Mouse (Mus musculus) neural tube, embryonic 14.5 days (tissue): ENCODE results near the gene Mdm4. TPM values are rescaled to one million over a fixed set of nuclear protein-coding genes. Genes with fewer than 3 reads are reported as not detected.

Source experiments
- ATAC-seq: fragments of 200-750 bp; cut with Nextera tagmentation; 2 replicates; pipeline ENCODE4 v1.8.0; 2017; ENCODE audit warnings: low read depth, mild to moderate bottlenecking, moderate TSS enrichment, moderate library complexity
- H3K27ac ChIP-seq: fragments of 300-500 bp; sonication (generic); 2 replicates; pipeline ENCODE4 v1.5.1; 2014; ENCODE audit warnings: low read depth, mild to moderate bottlenecking, control low read depth, low read length, moderate library complexity, mixed read lengths
- H3K27me3 ChIP-seq: fragments of 300-500 bp; sonication (generic); 2 replicates; pipeline ENCODE4 v1.6.1; 2014; ENCODE audit warnings: low read length; ENCODE audit not compliant: control insufficient read depth, insufficient read depth
- H3K36me3 ChIP-seq: fragments of 300-500 bp; sonication (generic); 2 replicates; pipeline ENCODE4 v1.6.1; 2014; ENCODE audit warnings: low read length, mixed read lengths; ENCODE audit not compliant: control insufficient read depth, insufficient read depth
- H3K4me1 ChIP-seq: fragments of 300-500 bp; sonication (generic); 2 replicates; pipeline ENCODE4 v1.6.1; 2014; ENCODE audit warnings: low read length; ENCODE audit not compliant: control insufficient read depth, insufficient read depth
- H3K4me2 ChIP-seq: fragments of 300-500 bp; sonication (generic); 2 replicates; pipeline ENCODE4 v1.6.1; 2014; ENCODE audit warnings: mild to moderate bottlenecking, low read depth, low read length, control low read depth
- H3K4me3 ChIP-seq: fragments of 300-500 bp; sonication (generic); 2 replicates; pipeline ENCODE4 v1.5.1; 2014; ENCODE audit warnings: low read depth, low read length, control low read depth, mixed read lengths
- H3K9ac ChIP-seq: fragments of 300-500 bp; sonication (generic); replicated peaks from 2 replicates; pipeline ENCODE4 v1.6.1; 2014; ENCODE audit warnings: low read depth, mild to moderate bottlenecking, control low read depth, low read length, mixed read lengths
- H3K9me3 ChIP-seq: fragments of 300-500 bp; sonication (generic); 2 replicates; pipeline ENCODE4 v1.6.1; 2016; ENCODE audit warnings: low read length; ENCODE audit not compliant: control insufficient read depth
- WGBS: fragments of 180-500 bp; shearing (Covaris S2); extraction: QIAGEN DNeasy Blood & Tissue Kit; methylation state at CpG from one replicate; pipeline ENCODE4 v1.1.7; 2014; 5-methylcytosine and 5-hydroxymethylcytosine counted together
- polyA plus RNA-seq: library from polyadenylated mRNA; unstranded; fragments of >200 nt; fragmentation: Nextera tagmentation; extraction: Ambion mirVana; gene quantifications from 2 replicates; pipeline ENCODE4 v1.2.1, GENCODE M21; 2014

Mdm4 gene
- polyA plus RNA-seq, 1 experiment from 2014 or later: 78.8 TPM

GRCm38 (mm10) chr1:133059592-133059991, 29.2 kb upstream of the Mdm4 start:
- Histone ChIP-seq H3K9me3 (no peaks in the 10 kb centered on the region), H3K27me3 (no peaks in the 10 kb centered on the region), H3K4me1 (no peaks in the 10 kb centered on the region), H3K9ac (no peak overlapping the region), H3K4me3 (no peak overlapping the region), H3K27ac (no peak overlapping the region), H3K4me2 (no peak overlapping the region), H3K36me3 (no peaks in the 10 kb centered on the region)
- ATAC-seq: no peak
- WGBS: 51% methylated on average over 2 of the region's 2 CpGs

DNA sequence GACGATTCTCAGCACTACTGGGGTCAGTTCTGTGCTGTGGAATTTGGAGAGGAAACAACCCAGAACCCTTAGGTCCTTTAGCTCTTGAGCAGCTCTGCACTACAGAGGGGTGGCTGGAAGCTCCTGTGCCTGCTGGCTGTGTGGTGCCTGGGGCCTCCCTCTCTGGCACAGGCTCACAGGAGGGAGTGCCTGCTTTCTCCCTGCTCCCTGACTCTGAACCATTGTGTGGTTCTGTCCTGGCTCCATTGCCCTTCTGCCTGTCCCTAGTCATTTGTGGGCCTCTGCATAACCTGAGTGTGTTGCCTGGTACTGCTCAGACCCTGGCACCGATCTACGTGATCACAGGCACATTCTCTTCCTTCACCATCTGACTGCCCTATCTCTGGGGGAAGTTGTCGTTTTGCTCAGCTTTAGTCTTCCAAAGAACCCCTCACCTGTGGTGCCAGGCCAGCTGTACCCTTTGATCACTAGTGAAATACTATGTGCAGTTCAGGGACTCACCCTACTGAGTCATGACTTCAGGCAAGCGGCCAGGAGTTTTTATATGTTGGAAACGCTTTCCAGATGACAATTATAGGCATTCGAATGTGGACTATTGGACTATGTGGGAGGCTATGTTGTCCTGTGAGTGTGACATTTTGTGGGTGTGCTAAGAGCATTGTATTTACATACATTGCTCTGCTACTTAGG, 27.1 kb upstream of the Mdm4 start:
- H3K36me3 ChIP-seq: no peaks in the 10 kb centered on the region
- ATAC-seq: no peak
- 62% methylated on average over 7 of the region's 7 CpGs for WGBS
- no peaks in the 10 kb centered on the region for H3K27me3 ChIP-seq
- no peak overlapping the region for H3K4me3 ChIP-seq
- no peak overlapping the region for H3K27ac ChIP-seq
- H3K9ac ChIP-seq: no peak overlapping the region
- H3K4me2 ChIP-seq: no peak overlapping the region
- no peaks in the 10 kb centered on the region for H3K9me3 ChIP-seq
- peaks cover 5% of the 10 kb centered on the region; the same call in 1 of the 2 replicates for H3K4me1 ChIP-seq

DNA sequence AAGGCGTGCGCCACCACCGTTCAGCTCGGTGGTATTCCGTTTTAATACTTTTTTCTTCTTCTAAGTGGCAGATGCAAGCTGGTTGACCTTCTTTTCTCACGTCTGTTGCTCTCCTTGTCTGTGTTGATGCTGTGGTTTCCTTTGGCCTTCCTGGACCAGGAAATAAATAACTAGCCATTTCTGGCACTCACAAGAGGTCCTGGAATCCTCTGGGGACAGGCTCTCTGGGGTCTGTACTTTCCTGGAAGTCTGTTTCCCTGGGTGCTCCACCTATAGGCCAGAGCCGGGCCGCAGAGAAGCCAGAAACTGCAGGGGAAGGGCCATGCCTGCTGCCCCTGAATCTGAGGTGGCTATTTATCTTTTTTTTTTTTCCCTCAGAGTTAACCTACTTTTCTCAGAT, 24.0 kb upstream of the Mdm4 start:
- 71% methylated on average over 8 of the region's 8 CpGs for WGBS
- Histone ChIP-seq H3K4me1 (peaks cover 8% of the 10 kb centered on the region; the same call in 1 of the 2 replicates), H3K9me3 (no peaks in the 10 kb centered on the region), H3K27me3 (no peaks in the 10 kb centered on the region), H3K27ac (no peak overlapping the region), H3K4me3 (no peak overlapping the region), H3K36me3 (no peaks in the 10 kb centered on the region), H3K9ac (no peak overlapping the region), H3K4me2 (no peak overlapping the region)
- no peak for ATAC-seq

DNA sequence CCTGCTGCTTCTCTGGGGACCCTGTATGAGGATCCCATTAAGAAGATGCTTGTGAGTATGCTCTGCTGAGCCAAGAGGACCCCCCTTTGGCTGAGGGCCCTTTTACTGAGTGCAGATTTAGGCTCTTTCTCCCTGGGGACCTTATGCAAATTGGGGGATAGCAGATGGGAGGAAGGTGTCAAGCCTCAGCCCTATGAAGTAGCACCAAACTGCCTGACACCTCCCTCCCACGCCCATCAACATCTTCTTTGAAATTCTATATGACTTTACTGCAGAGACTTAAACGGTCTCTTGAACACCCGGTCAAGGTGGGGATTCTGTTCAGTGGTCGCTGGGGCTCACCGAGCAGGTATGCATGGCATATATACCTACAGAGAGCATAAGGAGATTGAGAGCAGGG, 22.7 kb upstream of the Mdm4 start:
- no peaks in the 10 kb centered on the region for H3K9me3 ChIP-seq
- H3K27ac ChIP-seq: no peak overlapping the region
- H3K36me3 ChIP-seq: no peaks in the 10 kb centered on the region
- no peak overlapping the region for H3K4me3 ChIP-seq
- 40% methylated on average over 5 of the region's 5 CpGs for WGBS
- H3K4me1 ChIP-seq: peaks cover 15% of the 10 kb centered on the region; the same call in 1 of the 2 replicates
- no peak overlapping the region for H3K9ac ChIP-seq
- H3K27me3 ChIP-seq: no peaks in the 10 kb centered on the region
- no peak for ATAC-seq
- H3K4me2 ChIP-seq: no peak overlapping the region

- no peak overlapping the region for H3K27ac ChIP-seq
- 98% methylated on average over 2 of the region's 2 CpGs for WGBS
- no peak for ATAC-seq
These were observed 21.5 kb upstream of the Mdm4 start for GRCm38 (mm10) chr1:133051829-133052228.

GRCm38 (mm10) chr1:133050001-133050431, 19.7 kb upstream of the Mdm4 start:
- H3K4me3 ChIP-seq: no peak overlapping the region
- H3K36me3 ChIP-seq: no peaks in the 10 kb centered on the region
- H3K9me3 ChIP-seq: no peaks in the 10 kb centered on the region
- 28% methylated on average over 11 of the region's 11 CpGs for WGBS
- H3K27ac ChIP-seq: no peak overlapping the region
- peaks cover 3% of the 10 kb centered on the region; the same call in 1 of the 2 replicates for H3K27me3 ChIP-seq
- H3K4me2 ChIP-seq: no peak overlapping the region
- no peak for ATAC-seq
- H3K4me1 ChIP-seq: peaks cover 31% of the 10 kb centered on the region; the same call in 1 of the 2 replicates
- H3K9ac ChIP-seq: no peak overlapping the region

More at GRCm38 (mm10) chr1:133051829-133052228, 21.5 kb upstream of the Mdm4 start:
- Histone ChIP-seq H3K4me3 (no peak overlapping the region), H3K9me3 (no peaks in the 10 kb centered on the region), H3K27me3 (no peaks in the 10 kb centered on the region), H3K36me3 (no peaks in the 10 kb centered on the region), H3K9ac (no peak overlapping the region), H3K4me2 (no peak overlapping the region), H3K4me1 (peaks cover 25% of the 10 kb centered on the region; the same call in 1 of the 2 replicates)

DNA sequence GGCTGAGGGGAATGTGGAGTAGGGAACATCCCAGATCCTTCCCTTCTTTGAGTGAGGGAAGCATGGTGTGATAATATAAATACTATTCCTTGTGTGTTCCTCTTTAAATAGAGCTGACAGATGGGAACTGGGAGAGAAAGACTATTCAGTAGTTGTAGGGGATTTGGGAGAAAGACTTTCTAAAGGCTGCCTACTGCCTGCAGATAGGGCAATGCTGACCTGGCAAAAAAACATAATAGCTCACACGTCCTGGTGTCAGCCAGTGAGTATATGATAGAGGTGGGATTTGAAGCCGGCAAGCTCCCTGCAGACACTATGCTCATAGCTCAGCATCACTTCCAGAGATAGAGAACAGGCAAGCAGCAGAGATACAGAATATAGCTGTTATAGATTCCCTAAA, 18.3 kb upstream of the Mdm4 start:
- no peaks in the 10 kb centered on the region for H3K36me3 ChIP-seq
- peaks cover 32% of the 10 kb centered on the region; the same call in 1 of the 2 replicates for H3K4me1 ChIP-seq
- no peak overlapping the region for H3K27ac ChIP-seq
- ATAC-seq: no peak
- WGBS: 21% methylated on average over 2 of the region's 2 CpGs
- peak overlapping the region; percentile 89 for H3K4me2 ChIP-seq
- no peak overlapping the region for H3K4me3 ChIP-seq
- H3K9ac ChIP-seq: no peak overlapping the region
- peaks cover 3% of the 10 kb centered on the region; the same call in 1 of the 2 replicates for H3K27me3 ChIP-seq
- H3K9me3 ChIP-seq: no peaks in the 10 kb centered on the region

DNA sequence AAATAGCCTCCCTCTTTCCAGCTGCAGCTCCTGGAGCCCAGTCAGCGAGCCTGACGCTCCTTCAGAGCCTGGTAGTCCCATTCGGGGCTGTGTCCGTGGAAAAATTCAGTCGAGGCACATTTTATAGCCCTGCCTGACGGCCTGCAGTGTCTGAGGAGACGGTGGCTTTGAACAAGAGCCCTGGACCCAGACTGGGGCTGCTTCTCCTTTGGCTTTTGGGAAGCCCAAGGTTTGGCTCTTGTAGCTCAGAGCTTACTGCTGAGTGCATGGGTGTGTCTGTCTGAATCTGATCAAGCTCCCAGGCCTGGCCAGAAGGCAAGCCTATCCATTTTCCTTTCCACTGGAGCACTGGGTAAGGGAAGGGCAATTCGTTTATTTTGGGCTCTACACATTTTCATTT, 17.2 kb upstream of the Mdm4 start:
- H3K4me1 ChIP-seq: peaks cover 27% of the 10 kb centered on the region; the same call in 1 of the 2 replicates
- WGBS: 20% methylated on average over 8 of the region's 8 CpGs
- peak overlapping the region; percentile 97; the same call in 1 of the 2 replicates for H3K27ac ChIP-seq
- peak overlapping the region; percentile 89 for H3K4me2 ChIP-seq
- ATAC-seq: no peak
- H3K36me3 ChIP-seq: no peaks in the 10 kb centered on the region
- peak overlapping the region; percentile 97 for H3K4me3 ChIP-seq
- peaks cover 3% of the 10 kb centered on the region; the same call in 1 of the 2 replicates for H3K27me3 ChIP-seq
- H3K9ac ChIP-seq: peak overlapping the region; percentile 98
- no peaks in the 10 kb centered on the region for H3K9me3 ChIP-seq

DNA sequence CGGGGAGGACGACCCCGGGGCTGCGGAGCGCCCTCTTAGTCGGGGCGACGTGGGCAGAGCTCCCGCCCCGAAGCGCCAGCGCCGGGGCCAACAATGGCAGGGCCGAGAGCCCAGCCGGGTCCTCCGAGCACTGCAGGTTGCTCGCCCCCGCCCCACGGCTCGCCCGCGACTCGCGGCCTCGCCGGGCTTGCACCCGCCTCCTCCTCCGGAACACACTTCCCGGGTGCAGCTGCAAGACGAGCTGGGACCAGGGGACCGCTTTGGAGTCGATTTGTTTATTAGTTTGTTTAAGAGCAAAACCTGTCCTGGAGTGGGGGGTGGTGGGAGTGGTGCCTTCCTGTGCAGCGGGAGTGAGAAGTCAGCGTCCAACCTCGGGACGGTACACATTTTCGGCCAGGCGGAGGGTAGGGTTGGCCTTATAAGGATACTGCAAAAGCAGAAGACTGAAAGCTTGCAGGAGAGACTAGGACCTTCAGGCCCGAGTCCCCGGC, 16.1 kb upstream of the Mdm4 start:
- Histone ChIP-seq H3K27ac (peak overlapping the region; percentile 97), H3K4me2 (peak overlapping the region; percentile 89), H3K4me1 (peaks cover 27% of the 10 kb centered on the region; the same call in 1 of the 2 replicates), H3K36me3 (no peaks in the 10 kb centered on the region), H3K9me3 (no peaks in the 10 kb centered on the region), H3K27me3 (peaks cover 3% of the 10 kb centered on the region; the same call in 1 of the 2 replicates), H3K9ac (peak overlapping the region; percentile 98), H3K4me3 (peak overlapping the region; percentile 97)
- peak; percentile 76 for ATAC-seq
- under 1% methylated on average over 30 of the region's 40 CpGs for WGBS
